Mouse (Mus musculus): ENCODE results near the gene Pgam2.

GRCm38 (mm10) chr11:5813381-5813780, 9.8 kb upstream of the Pgam2 start:
- TF ChIP-seq CTCF (IDR thresholded peaks at IDR 0.05; ENCODE audit: extremely low read depth, insufficient read length, insufficient replicate concordance, low read depth, low read length) = no peak
- no peak for TF ChIP-seq POLR2A (IDR thresholded peaks at IDR 0.05; ENCODE audit: low read depth, low read length)
